Mouse (Mus musculus) retina, adult 2 months (tissue): Measurements from ENCODE around the gene Slc30a2.
"Not testable (repeated sequence)": the region's sequence is repeated elsewhere in the genome, so short reads cannot be mapped to it uniquely, and the experiment has no call there.

Experiments
- DNase-seq: peaks from one replicate; pipeline ENCODE4 v3.0.0-alpha.2; 2012; ENCODE audit warnings: low read depth, low spot score

Slc30a2 gene

DNA sequence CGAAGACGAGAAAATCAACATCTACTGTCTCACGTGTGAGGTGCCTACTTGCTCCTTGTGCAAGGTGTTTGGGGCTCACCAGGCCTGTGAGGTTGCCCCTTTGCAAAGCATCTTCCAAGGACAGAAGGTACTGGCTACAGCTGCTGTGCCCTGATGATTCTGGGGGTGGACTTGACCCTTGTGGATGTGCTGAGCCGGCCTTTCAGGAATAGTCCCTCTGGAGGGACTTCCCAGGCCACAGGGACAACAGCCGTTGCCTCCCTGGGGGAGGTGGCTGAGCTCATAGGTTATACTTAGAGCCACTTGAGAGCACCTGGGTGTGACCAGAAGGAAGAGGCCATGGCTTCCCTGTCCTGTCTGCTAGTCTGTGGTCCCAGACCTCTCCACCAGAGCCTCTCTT, 23.3 kb upstream of the Slc30a2 start:
- DNase-seq = no peak

DNA sequence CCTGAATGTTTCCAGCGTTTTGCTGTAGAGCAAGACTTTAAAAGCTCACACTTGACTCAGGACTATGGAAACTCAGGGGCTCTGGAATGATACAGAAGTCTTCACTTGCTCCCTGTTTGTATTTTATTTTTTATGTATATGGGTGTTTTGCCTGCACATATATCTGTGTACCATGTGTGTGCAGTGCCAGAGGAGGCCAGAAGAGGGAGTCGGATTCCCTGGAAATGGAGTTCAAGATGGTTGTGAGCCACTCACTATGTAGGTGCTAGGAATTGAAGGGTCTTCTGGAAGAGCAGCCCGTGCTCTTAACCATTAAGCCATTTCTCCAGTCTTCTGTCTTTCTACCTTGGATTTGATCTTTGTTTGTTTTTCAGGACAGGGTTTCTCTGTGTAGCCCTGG, 21.5 kb upstream of the Slc30a2 start:
- no peak for DNase-seq

DNA sequence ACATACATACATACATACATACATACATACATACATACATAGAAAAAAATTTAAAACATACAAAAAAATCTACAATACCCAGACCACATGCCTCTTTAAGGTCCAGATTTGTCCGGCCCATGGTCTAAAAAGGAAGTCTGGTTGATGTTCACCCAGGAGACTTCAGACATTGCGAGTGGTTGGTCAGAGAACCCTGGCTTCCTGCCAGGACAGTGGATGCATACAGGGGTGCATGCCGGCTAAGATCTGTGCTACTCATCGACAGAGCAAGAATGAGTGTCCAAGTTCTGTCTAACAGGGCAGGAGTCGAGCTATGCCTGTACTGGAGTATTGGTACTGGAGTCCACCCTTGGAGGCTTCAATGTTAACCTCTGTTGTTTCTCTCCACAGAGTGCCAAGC, 18.3 kb upstream of the Slc30a2 start:
- DNase-seq = no peak

DNA sequence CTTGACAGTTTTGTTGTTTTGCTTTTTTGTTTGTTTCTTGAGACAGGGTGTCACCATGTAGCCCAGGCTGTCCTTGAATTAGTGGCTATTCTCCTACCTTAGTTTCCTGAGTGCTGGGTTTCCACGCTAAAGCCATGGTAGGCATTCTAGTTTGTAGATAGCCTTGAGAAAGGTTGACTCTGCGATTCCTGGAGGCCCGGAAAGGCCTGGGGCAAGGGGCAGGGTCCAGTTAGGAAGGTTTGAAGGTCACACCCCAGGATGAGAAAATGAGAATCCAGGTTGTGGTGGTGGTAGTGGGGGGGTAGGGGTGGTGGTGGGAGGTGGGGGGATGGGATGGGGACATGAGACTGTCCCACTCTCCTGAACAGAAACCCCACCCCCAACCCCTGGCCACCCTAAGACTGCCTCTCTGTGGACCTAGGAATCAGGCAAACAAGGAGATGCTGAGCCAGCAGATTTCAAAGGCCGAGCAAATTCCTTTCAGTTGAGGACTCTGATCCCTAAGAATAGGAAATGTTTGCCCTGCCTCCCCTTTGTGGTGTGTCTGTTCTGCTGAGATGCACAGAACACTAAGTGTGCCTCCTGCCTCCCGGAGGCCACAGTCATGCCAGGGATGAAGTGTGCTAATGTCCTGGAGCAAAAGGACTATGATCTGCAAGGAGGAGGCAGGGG, 16.0 kb upstream of the Slc30a2 start:
- DNase-seq = no peak

DNA sequence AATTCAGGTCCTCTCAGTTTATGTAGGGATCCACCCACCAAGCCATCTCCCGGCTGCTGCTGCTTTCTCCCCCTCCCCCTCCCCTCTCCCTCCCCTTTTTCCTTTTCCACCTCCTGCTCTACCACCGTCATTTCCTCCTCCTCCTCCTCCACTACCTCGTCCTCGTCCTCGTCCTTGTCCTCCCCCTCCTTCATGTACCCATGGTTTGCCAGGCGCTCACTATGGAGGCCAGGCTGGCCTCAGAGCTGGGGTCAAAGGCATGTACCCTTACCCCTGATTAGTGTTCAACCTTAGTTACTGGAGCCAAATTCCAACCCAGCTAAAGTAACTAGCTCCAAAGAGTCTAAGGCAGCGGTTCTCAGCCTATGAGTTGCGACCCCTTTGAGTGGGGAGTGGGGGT, 14.8 kb upstream of the Slc30a2 start:
- DNase-seq = no peak

DNA sequence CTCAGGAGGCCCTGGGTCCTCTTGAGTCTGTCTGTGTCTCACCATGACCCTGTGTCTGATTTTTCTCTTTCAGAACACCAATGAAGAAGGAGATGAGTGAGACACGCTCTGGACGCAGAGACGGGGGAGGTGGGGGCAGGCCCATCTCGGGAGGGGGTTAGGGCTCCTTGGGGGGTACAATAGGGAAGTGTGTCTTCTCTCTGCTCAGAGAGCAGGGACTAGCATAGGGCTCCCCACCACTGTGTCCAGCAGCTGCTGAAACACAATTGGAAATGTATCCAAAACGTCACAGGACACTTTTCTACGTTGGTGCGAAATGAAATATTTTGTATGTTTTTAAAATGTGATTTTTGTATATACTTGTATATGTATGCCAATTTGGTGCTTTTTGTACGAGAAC, 14.1 kb upstream of the Slc30a2 start:
- no peak for DNase-seq

DNA sequence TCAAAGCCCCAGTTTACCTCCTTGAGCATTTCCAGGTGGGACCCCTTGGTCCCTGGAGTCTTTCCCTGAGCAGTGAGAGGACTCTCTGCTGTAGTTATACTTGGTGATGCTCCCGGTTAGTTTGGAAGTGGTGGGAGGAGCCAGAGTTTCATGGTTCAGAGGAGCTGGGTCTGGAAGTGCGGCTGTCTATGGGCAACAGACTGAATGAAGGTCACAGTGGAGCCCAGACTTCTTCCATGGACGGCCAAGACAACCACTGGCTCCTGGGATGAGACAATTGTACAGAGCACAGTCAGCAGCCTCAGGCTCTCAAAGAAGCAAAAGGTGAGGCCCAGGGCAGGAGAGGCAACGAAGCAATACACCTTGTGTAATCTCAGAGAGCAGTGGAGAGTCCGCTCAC, 12.7 kb upstream of the Slc30a2 start:
- no peak for DNase-seq

DNA sequence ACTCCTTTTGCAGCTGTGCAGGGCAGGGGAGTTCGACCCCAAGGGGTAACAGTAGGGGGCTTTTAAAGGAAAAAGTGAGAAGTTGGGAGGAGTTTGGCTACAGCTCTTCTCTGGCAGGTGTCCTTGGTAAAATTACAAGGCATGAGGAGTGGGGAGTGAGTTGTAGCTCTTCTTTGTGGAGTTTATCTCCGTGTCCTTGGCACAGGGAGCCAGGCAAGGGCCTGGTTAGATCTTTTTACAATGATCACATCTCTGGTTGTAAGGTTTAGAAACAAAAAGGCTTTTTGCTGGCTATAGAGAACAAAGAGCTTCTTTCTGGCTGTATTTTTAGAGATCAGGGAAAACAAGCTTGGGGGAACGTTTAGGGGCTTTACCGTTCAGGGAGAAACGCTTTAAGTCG, 1.8 kb upstream of the Slc30a2 start:
- DNase-seq = not testable (repeated sequence)

DNA sequence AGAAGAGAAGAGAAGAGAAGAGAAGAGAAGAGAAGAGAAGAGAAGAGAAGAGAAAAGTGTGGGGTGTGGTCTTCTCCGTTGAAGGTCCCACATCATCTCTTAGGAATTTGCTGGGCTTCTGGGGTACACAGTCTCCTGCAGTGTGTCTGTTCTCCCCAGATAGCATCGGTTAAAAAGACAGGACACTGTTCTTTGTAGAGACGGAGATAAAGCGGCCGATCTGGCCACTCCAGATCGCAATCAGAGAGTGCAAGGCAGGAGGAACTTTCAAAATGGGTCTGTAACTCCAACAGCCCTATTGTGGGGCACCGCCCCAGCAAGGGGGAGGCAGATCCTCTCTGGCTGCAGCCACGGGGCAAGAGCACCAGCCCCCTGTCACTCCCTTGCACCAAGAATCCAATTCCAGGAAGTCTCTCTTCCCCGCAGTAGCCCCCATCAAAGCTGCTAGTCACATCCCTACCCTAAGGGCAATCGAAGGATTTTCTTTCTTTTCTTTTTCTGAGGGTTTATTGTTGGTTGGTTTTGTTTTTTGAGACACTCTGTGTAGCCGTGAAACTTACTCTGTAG, 685 bp upstream of the Slc30a2 start:
- no peak for DNase-seq

DNA sequence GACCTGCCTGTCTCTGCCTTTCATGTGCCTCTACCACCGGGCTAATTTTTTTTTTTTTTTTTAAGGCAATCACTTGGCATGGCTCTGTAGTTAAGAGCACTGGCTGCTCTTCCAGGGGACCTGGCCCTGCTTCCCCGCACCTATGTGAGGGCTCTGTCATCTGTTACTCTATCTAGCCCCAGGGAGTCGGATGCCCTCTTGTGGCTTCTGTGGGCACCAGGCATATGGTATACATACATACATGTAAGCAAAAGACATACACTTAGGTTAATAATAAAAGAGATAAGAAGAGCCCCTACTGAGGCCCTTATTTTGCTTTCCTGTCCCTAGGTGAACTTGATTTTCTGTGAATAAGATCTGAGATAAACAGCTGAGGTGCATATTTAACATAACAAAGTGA, 1.6 kb downstream of the Slc30a2 start:
- no peak for DNase-seq

DNA sequence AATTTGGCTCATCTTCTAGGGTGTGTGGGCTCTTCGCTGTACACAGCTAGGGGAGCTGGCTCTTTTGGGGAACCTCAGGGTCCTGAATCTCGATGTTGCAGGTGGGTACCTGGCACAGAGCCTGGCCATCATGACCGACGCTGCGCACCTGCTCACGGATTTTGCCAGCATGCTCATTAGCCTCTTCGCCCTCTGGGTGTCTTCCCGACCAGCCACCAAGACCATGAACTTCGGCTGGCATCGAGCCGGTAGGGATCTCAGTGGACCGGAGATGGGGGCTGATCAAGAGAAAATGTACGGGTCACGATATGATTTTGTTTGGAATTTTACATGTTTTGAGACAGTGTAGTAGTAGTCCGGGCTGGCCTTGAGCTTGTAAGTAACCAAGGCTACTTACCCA, 2.8 kb downstream of the Slc30a2 start:
- DNase-seq = no peak

DNA sequence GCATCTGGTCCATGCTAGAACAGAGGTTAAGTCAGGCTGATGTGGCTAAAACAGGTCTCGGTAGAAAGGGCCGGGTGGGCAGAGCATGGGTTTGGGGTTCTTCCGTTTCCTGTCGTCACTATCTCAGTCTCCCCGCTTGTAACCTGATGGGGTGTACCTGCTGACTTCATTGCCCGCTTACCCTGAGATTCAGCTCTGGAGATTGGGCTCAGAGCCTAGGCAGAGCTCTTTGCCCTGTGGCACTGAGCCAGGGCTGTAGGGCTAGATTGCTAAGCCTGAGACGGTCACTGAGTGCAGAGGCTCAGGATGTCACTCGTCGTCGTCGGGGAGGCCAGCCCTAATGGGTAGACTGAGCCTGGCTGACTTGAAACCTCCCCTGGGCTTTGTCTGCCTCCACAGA, 5.1 kb downstream of the Slc30a2 start:
- DNase-seq = no peak

DNA sequence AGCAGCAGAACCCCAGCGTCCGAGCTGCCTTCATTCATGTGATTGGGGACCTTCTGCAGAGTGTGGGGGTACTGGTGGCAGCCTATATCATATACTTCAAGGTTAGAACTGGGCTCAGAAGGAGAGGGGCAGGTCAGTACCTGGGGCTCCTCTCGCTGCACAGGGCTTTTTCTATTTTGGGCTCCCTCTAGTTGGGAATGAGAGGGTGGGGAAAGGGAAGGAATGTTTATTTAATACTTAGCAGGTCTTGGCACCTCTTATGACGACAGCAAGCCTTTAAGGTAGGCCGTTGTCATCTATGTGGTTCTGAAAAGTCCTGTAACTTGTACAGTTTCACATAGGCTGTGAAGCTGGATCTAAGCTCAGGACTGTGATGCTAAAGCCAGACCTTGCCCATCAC, 5.6 kb downstream of the Slc30a2 start:
- no peak for DNase-seq

DNA sequence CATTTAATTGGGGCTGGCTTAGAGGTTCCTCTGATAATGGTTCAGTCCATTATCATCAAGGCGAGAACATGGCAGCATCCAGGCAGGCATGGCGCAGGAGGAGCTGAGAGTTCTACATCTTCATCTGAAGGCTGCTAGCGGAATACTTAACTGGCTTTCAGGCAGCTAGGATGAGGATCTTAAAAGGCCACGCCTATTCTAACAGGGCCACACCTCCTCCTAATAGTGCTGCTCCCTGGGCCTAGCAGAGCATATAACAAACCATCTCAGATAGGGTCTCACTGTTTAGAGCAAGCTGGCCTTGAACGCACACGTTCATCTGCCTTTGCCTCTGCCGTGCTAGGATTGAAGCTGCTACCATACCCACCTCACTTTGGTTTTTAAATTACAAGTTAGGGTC, 6.8 kb downstream of the Slc30a2 start:
- no peak for DNase-seq

DNA sequence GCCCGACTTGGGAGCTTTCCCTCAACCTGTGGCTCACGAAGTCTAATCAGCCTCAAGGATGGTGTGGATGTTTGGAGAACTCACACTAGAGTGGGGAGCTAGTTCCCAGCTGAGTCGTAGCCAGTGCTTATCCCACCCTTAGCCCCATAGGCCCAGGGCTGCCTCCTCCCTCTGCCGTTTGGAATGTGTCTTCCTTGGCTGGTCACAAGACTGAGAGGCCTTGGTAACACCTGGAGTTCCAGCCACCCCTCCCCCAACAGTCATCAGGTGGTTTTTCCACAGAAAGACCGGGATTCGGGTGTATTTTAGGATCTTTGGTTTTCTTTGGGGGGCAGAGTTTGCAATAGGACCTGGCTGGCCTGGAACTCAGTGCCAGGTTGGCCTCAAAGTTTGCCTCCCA, 7.7 kb downstream of the Slc30a2 start:
- no peak for DNase-seq

DNA sequence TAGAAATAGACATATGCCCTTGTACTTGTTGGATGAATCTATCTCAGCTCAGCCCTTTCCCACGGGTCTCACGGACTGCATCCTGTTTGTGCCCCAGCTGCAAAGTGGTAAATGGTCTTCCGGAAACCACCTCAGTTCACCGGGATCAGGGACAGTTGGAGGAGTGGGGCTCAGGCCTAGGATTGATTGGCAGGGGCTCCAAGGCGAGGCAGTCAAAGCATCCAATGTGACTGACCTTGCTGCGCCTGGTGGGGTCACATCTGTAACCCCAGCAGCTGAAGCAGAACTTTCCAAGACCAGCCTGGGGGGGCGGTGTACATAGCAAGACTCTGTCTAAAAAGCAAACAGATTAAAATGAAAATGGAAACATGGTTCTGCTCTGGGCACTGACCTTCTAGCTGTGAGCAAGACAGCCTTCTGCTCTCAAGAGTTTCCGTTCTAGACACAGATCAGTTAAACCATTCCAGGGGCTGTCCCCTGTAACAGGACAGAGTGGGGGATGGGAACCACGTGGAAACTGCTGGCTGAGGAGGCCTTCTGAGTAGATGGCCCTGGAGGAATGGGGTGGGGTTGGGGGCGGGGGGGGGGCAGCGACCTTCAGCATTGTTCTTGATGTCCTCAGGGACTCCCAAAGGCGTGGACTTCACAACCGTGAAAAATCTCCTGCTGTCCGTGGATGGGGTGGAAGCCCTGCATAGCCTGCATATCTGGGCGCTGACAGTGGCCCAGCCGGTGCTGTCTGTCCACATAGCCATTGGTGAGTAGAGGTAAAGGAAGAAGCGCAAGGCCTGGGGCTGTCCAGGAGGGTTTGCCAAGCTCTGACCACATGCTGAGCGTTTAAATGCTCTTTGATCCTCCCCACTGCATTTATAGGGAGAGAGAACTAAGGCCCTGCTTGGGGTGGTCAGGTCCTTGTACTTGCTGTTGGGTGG, 8.6 kb downstream of the Slc30a2 start:
- DNase-seq = no peak

DNA sequence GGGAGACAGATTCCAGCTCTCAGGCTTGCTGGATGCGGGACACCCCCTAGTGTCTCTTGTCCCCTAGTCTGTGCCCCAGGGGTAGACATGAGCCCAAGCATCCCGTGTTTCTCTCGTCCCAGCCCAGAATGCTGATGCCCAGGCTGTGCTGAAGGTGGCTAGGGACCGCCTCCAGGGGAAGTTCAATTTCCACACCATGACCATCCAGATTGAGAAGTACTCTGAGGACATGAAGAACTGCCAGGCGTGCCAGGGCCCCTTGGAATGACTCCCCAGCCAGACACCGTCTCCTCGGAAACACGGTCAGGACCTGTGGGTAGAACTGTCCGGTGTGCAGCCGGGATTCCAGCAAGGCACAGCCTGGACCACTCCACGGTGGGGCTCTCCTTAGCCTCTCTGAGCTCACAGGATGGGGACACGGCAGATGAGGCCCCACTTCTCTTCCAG, 9.3 kb downstream of the Slc30a2 start:
- DNase-seq = no peak

DNA sequence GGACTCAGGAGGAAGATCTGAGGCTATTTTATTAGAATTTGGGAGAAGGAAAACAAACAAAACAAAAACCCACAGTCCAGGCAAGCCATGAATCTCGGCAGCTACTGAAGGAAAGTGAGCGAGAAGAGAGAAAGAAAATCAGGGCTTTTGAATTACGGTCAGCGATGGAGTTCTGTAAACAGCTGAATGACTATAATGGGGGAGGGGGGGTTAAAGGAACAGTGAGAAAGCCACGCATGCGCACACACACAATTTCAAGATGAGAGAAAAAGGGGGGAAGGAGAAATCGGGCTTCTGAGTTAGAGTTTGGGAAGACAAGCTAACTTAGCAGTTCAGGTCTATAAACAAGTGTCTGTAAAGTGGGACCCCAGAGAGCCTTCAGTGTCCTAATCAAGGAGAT, 9.9 kb downstream of the Slc30a2 start:
- DNase-seq = no peak

DNA sequence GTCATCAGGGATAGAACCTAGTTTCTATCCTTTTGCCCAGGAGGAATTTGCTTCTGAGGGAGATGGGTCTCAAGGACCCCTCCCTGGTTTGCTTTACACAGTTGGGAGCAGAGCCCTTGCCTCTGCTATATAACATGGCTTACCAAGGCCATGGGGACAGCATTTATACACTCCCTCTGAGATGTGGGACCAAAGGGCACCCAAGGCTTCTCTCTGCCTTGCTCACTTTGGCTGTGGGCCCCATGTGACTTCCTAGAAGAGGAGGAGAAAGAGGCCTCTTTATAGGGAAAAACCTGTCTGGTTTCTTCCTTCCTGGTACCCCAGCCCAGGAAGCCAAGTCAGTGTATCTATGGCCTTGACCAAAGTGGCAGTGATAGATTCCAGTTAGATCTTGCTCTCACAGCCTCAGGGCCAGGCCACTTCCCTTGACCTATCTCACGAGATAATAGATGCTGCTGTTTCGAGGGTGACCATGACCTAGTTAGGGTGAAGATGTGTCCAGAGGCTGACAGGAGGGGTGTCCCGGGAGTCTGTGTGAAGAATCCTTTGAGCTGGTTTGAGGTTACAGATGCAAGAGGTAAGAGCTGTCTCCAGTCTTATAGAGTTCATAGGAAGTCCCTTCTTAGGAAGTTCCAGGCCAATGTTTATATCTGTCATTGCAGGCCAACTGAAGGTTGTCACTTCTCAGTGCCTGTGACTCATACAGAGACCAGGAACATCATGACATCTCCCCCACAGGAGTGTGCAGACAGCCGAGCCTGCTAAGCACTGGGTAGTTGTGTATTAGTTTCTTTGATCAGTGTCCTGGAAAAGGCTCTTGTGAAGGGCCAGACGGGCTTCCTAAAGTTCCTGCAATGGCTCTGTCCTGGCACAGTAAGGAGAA, 10.8 kb downstream of the Slc30a2 start:
- DNase-seq = no peak

DNA sequence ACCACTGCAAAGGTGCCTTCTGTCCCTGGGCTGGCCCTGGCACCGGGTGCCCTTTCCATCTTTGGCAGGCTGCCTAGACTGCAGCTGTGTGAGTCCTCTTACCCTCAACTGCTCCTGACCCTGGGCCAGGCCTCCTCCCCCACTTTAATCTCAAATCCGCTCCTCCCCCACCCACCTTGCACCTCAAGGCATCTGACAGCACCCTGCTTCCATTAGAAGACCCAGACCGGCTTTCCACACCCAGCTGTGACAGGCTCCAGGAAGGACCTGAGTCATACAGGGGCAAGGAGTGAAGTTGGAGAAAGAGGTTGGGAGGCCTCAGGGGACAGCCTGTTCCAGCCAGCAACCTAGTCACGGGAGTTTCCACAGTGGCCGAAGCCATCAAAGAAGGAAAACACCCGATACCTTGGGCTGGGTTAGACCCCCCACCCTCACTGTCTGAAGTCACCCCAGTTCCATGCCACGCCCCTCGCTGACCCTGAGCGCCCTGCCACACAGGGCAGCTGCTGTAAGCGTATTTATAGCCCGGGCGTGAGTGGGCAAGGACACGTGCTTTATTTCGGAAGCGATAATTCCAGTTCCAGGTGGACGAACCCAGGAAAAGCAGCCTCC, 13.0 kb downstream of the Slc30a2 start:
- no peak for DNase-seq
